Mouse (Mus musculus): ENCODE data around the gene Dscam. TPM values are rescaled to one million over a fixed set of nuclear protein-coding genes. Genes with fewer than 3 reads are reported as not detected.

Gene Dscam
- total RNA-seq, 1 experiment from 2014 or later, result 0.18 TPM

- no peak for DNase-seq
Measured at GRCm38 (mm10) chr16:97017171-97017738, 153.3 kb downstream of the Dscam start.

GRCm38 (mm10) chr16:97016244-97016850, 154.2 kb downstream of the Dscam start:
- DNase-seq, result no peak

GRCm38 (mm10) chr16:97014343-97014742, 156.2 kb downstream of the Dscam start:
- DNase-seq, result no peak

GRCm38 (mm10) chr16:97009116-97010055, 161.2 kb downstream of the Dscam start:
- no peak for DNase-seq

GRCm38 (mm10) chr16:97007892-97008527, 162.5 kb downstream of the Dscam start:
- no peak for DNase-seq

- DNase-seq, result no peak
Measured at GRCm38 (mm10) chr16:97006854-97007182, 163.7 kb downstream of the Dscam start.

GRCm38 (mm10) chr16:97006041-97006853, 164.3 kb downstream of the Dscam start:
- DNase-seq, result no peak

GRCm38 (mm10) chr16:97003965-97004364, 166.6 kb downstream of the Dscam start:
- no peak for DNase-seq

GRCm38 (mm10) chr16:97002837-97003236, 167.7 kb downstream of the Dscam start:
- no peak for DNase-seq

- no peak for DNase-seq
Measured at GRCm38 (mm10) chr16:97002189-97002588, 168.4 kb downstream of the Dscam start.

GRCm38 (mm10) chr16:96996854-96997253, 173.7 kb downstream of the Dscam start:
- DNase-seq, result peak; percentile 64

GRCm38 (mm10) chr16:96995858-96996257, 174.7 kb downstream of the Dscam start:
- DNase-seq, result no peak

- DNase-seq, result no peak
Measured at GRCm38 (mm10) chr16:96987396-96987795, 183.2 kb downstream of the Dscam start.

- no peak for DNase-seq
Measured at GRCm38 (mm10) chr16:96973300-96973699, 197.3 kb downstream of the Dscam start.

GRCm38 (mm10) chr16:96971768-96972167, 198.8 kb downstream of the Dscam start:
- DNase-seq, result no peak

- no peak for DNase-seq
Measured at GRCm38 (mm10) chr16:96970412-96970811, 200.1 kb downstream of the Dscam start.

- DNase-seq, result no peak
Measured at GRCm38 (mm10) chr16:96969643-96970042, 200.9 kb downstream of the Dscam start.

- no peak for DNase-seq
Measured at GRCm38 (mm10) chr16:96968885-96969480, 201.6 kb downstream of the Dscam start.

- no peak for DNase-seq
Measured at GRCm38 (mm10) chr16:96959695-96960094, 210.9 kb downstream of the Dscam start.

GRCm38 (mm10) chr16:96945468-96946302, 224.9 kb downstream of the Dscam start:
- DNase-seq, result no peak

GRCm38 (mm10) chr16:96943648-96944047, 226.9 kb downstream of the Dscam start:
- no peak for DNase-seq

Measured in adrenal gland, postnatal 25 days (tissue).